Mouse (Mus musculus) brain, embryonic 14.5 days (tissue): Measurements from ENCODE around the gene Il6ra.

Experiments used
- CTCF ChIP-seq: fragments of 200-500 bp; IDR thresholded peaks from 2 replicates; pipeline ENCODE4 v1.5.1; 2012; ENCODE audit warnings: inconsistent platforms, mild to moderate bottlenecking, moderate library complexity, borderline replicate concordance; ENCODE audit not compliant: insufficient read depth, insufficient read length; ENCODE audit errors: extremely low read depth
- POLR2A ChIP-seq: fragments of 200-500 bp; IDR thresholded peaks from 2 replicates; pipeline ENCODE4 v1.6.1; 2012; ENCODE audit warnings: mild to moderate bottlenecking, inconsistent platforms, borderline replicate concordance; ENCODE audit not compliant: poor library complexity, insufficient read depth, insufficient read length, severe bottlenecking; ENCODE audit errors: extremely low read depth

DNA sequence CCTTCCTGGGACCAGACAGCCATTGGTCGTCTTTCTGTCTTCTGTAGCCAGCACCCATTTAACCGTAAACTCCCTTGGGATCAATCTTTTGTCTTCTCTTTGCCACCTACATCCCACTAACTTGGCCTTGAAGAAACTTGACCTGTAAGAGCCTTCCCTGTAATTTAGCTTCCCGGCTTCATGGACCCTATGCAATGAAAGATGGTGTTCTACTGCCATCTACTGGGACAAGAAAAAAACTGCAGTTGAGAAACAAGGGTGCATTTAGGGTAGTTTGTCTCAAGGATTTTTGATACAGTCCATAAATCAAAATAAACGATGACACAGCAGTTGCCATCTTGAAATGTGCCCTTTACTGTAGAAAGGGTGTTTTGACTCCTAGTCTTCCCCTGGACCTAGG is 54.9 kb downstream of the Il6ra start:
- no peak for TF ChIP-seq POLR2A
- TF ChIP-seq CTCF: peak; percentile 69; the same call in 1 of the 2 replicates
